ENCODE assay signal across 23 mouse cellular contexts in the genomic region with DNA sequence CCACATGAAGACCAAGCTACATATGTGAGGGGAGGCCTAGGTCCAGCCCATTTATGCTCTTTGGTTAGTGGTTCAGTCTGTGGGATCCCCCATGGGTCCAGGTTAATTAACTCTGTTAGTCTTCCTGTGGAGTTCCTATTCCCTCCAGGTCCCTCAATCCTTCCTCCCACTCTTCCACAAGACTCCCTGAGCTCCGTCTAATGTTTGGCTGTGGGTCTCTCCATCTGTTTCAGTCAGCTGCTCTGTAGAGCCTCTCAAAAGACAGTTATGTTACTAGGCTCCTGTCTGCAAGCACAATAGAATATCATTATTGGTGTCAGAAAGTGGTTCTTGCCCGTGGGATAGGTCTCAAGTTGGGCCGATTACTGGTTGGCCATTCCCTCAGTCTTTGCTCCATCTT. TPM values are rescaled to one million over a fixed set of nuclear protein-coding genes. Genes with fewer than 3 reads are reported as not detected.
"Had no signal": no experiment of that assay in that cellular context is flagged by ENCODE, and none has a peak within 500 bp of the region (broad histone marks: within the 10 kb centered on the region; RNA-seq: fewer than 3 reads in every experiment).

No protein-coding gene starts in this region.

- DNase-seq: gastrocnemius, adult 2 months; gastrocnemius, postnatal 10 days; gastrocnemius, postnatal 25 days; heart, adult 18-20 months; heart, postnatal 10 days; heart, postnatal 4 days; kidney, adult 2 months; kidney, adult 9 months; kidney, postnatal 14 days; kidney, postnatal 36 days; left cerebral cortex, postnatal 4 days; lung, adult 18-20 months had no signal

RNA-seq across cellular contexts. Expression of a gene that starts 37.7 kb away (rescaled TPM):
- total RNA-seq: gastrocnemius, adult 2 months; gastrocnemius, postnatal 10 days; gastrocnemius, postnatal 25 days; gastrocnemius, postnatal 4 days; granulocyte monocyte progenitor cell, adult 5-6 weeks; heart, adult 18-20 months; heart, adult 8-10 months; heart, postnatal 10 days; heart, postnatal 25 days; heart, postnatal 4 days; layer of hippocampus, postnatal 14 days; layer of hippocampus, postnatal 36 days; left cerebral cortex, adult 18-20 months; left cerebral cortex, adult 8-10 months; left cerebral cortex, postnatal 10 days; left cerebral cortex, postnatal 25 days; left cerebral cortex, postnatal 4 days; liver, adult 2 months had no signal
